Mouse (Mus musculus): ENCODE results near the gene Obsl1.

Gene Obsl1

DNA sequence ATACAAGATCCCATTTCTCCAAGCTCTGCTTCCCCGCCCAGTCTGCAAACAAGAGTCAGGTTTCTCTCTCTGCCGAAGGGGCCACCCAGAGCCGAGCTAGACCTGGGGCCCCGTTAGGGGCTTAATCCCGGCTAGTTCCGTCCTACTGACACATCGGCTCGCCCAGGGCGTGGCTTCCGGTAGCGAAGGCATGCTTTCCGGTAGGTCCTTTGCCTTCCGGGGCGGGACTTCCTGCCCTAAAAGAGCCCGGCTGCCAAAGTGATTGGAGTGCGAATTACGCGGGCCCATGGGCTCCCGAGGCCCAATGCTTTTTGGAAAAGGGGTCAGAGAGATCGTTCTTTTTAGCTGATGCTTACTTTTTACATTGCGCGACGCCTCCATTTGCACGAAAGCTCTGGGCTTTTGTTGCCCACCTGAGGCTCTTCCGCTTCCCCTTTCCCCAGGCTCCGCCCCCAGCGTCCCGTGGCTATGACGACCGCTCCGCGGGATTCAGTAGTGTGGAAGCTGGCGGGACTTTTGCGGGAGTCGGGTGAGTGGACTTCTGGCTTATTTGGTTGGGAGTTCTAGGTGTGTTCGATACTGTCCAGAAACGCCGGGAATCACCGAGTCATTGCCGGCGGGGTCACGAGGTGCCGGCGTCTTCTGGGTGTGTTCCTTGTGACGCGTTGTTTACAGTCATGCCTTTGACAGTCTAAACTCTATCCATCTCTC is 15.2 kb upstream of the Obsl1 start, which contains the start of gene Stk11ip:
TSS of gene Stk11ip (plus strand) at position 209 of the 711 bp plus-strand sequence.
- in situ Hi-C loops (cut with MboI; ENCODE audit: low pct_unique_long_range_greater_than_20kb in 1 of 2, low sequenced_read_pairs in 2 of 2, unreplicated experiment in 1 of 2), result no loop called here

DNA sequence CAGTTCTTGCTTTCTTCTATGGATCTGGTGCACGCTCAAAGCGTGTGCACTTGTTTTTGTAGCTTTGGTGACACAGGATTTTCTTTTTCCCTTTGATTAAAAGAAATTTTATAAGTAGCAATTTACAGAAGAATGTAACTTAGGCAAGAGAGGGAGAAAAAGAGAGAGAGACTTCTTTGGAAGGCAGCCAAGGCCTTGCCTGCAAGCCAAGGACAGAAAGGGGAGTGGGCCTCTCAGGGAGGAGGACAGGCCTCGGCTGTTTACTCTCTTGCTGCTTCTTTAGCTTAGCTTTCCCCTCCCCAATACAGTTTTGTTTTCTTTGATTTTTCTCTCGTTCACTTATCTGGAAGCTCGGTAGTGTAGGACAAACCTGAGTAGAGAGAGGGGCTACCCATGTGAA is 13.3 kb upstream of the Obsl1 start:
- in situ Hi-C loops (cut with MboI; ENCODE audit: low pct_unique_long_range_greater_than_20kb in 1 of 2, low sequenced_read_pairs in 2 of 2, unreplicated experiment in 1 of 2), result no loop called here

DNA sequence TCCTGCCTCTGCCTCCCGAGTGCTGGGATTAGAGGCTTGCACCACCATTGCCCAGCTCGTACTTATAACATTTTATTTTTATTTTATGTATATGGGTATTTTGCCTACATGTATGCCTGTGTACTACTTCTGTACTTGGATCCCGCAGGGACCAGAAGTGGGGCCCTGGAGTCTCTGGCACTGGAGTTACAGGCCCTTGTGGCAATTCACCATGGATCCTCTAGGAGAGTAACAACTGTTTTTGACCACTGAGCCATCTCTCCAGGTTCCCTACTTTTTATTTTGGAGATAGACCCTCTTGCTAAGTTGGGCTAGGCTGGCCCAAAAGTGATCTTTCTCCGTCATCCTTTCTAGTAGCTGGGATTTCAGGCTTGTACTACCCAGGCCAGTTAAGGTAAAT is 12.2 kb upstream of the Obsl1 start:
- in situ Hi-C loops (cut with MboI; ENCODE audit: low pct_unique_long_range_greater_than_20kb in 1 of 2, low sequenced_read_pairs in 2 of 2, unreplicated experiment in 1 of 2), result no loop called here

DNA sequence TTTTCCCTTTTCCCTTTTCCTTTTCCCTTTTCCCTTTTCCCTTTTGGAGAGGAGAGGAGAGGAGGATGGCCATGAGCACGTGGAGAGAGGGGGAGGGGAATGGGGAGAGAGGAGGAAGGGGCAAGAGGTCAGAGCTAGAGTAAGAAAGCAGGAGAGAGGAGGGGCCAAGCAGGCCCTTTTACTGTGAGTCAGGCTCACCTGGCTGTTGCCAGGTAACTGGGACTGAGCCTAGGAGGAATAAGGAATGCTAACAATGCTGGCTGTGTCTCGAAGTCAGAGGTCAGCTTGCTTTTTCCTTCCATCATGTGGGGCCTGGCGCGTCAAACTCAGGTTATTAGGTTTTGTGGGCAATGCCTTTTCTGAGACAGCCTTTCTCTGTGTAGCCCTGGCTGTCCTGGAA is 11.7 kb upstream of the Obsl1 start:
- in situ Hi-C loops (cut with MboI; ENCODE audit: low pct_unique_long_range_greater_than_20kb in 1 of 2, low sequenced_read_pairs in 2 of 2, unreplicated experiment in 1 of 2), result no loop called here

DNA sequence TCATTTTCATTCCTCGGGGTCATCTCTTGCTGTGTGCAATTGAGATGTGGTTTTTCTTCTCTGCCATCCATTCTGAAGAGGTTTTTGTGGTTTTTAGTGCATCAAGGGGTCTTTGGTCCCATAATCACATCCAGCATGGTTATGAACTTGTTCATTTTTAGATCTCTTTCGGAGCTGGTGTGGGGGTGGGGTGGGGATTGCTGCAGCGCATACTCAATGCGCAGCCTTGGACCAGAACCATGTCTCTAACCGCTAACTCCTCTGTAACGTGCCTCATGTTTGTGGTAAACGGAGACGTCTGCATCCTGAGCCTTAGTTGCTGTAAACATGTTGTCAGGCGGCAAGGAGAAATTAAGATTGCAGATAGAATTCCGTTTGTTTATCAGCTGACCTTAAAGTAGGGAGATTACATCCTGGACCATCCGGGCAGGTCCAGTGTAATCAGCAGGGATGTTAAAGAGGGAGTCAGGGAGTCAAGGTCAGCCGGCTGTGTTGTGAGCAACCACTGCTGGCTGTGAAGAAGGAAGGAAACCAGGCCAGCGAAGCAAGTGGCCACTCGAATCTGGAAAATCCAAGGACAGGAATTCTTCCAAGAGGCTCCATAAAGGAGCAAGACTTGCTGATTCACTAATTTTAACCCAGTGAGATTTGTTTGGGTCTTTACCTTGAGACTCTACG is 10.6 kb upstream of the Obsl1 start:
- in situ Hi-C loops (cut with MboI; ENCODE audit: low pct_unique_long_range_greater_than_20kb in 1 of 2, low sequenced_read_pairs in 2 of 2, unreplicated experiment in 1 of 2), result no loop called here

DNA sequence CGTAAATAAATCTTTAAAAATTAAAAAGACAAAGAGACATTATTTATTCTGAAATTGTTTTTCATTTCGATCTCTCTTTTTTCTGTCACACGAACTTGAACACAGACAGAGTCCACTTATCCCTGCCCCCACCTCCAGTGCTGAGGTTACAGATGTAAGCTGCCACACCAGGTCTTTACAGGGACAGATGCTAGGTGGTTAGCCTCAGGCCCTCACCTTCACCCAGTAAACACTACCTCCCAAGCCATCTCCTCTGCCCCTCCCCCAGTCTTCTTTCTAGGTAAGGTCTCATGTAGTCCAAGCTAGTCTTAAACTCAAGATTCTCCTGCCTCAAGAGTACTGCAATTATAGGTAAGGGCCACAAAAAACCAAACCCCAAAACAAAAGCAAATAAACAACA is 6.3 kb upstream of the Obsl1 start:
- in situ Hi-C loops (cut with MboI; ENCODE audit: low pct_unique_long_range_greater_than_20kb in 1 of 2, low sequenced_read_pairs in 2 of 2, unreplicated experiment in 1 of 2), result no loop called here

DNA sequence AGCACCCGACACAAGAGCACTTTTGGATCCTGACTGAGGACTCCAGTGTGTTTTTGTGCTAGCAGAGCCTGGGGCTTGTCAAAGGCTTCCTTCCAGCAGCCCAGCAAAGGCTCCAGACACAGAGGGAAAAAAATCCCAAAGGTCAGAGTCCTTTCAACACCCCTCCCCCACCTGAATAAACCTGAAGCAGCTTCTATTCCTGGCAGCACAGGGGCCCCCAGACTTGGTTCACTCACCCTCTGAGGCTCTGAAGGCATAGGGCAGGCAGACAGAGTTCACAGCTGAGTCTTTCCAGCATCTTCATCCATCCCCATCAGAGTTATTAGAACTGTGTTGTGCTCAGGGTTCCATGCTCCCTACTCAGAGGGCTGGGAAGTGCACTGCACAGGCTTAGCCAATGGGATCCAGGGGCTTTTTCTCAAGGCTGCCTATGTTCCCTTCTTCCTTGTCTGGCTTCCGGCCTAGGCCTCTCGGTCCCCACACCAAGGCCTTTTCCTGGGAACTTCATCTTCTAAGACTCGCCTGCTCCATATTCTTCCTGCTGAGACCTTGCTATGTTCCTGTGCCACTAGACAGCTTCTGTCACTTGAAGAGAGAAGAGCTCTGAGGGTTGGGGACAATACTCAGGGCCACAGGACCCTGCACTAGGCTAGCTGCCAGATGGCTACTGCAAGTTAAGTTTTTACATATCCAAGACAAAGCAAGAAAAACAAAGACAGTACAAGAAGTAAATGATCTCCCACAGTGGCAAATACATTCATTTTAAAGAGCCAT is 5.4 kb upstream of the Obsl1 start:
- in situ Hi-C loops (cut with MboI; ENCODE audit: low pct_unique_long_range_greater_than_20kb in 1 of 2, low sequenced_read_pairs in 2 of 2, unreplicated experiment in 1 of 2), result no loop called here

DNA sequence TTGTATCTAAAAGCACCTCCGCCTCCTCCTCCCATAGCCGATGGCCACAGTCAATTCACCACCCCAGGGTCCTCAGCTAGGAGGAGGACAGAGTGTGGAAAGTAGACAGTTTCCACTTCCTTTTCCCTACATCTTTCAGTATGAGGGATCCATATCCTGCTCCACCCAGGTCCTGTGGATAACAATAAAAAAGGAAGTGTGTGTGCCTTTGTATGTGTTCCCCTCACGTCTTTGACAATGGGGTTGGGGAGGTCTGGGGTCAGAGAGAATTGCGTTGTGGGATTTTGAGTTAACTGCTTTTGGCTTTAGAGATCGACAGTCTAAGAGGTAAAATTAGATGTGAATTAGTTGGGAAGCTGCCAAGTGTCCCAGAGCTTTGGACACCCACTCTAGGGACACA is 3.9 kb upstream of the Obsl1 start:
- in situ Hi-C loops (cut with MboI; ENCODE audit: low pct_unique_long_range_greater_than_20kb in 1 of 2, low sequenced_read_pairs in 2 of 2, unreplicated experiment in 1 of 2), result no loop called here

DNA sequence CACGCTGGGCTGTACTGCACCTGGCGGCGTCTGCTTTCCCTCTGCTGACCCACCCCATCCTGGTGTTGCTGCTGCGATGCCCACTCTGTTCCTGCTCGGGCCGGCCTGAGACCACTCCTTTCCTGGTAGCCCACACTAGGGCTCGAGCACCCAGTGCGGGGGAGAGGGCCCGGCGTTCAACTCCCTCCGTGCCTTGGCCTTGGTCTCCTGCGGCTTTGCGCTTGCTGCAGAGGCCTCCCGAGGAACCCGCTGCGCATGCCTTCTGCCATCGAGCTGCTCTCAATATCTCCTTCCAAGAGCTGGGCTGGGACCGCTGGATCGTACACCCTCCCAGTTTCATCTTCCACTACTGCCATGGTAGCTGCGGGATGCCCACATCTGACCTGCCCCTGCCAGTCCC is 3.3 kb upstream of the Obsl1 start:
- in situ Hi-C loops (cut with MboI; ENCODE audit: low pct_unique_long_range_greater_than_20kb in 1 of 2, low sequenced_read_pairs in 2 of 2, unreplicated experiment in 1 of 2), result no loop called here

DNA sequence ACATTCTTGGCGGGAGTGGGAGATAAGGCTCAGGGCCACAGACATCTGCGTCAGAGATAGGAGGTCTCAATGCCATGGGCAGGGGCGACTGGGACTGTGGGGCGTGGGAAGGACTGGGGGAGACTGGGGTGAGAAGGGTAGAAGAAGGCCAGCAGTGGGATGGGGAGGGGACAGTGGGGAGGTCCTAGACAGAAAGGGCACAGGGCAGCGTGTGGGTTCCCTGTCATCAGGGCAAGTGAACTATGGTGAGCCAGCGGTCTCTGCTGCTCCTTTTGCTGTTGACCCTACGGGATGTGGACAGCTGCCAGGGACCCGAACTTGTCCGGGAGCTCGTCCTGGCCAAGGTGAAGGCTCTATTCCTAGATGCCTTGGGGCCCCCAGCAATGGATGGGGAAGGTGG is 754 bp upstream of the Obsl1 start, which contains the start of gene Inha:
TSS of gene Inha (plus strand) at position 72 of the 400 bp plus-strand sequence.
- in situ Hi-C loops (cut with MboI; ENCODE audit: low pct_unique_long_range_greater_than_20kb in 1 of 2, low sequenced_read_pairs in 2 of 2, unreplicated experiment in 1 of 2), result no loop called here

DNA sequence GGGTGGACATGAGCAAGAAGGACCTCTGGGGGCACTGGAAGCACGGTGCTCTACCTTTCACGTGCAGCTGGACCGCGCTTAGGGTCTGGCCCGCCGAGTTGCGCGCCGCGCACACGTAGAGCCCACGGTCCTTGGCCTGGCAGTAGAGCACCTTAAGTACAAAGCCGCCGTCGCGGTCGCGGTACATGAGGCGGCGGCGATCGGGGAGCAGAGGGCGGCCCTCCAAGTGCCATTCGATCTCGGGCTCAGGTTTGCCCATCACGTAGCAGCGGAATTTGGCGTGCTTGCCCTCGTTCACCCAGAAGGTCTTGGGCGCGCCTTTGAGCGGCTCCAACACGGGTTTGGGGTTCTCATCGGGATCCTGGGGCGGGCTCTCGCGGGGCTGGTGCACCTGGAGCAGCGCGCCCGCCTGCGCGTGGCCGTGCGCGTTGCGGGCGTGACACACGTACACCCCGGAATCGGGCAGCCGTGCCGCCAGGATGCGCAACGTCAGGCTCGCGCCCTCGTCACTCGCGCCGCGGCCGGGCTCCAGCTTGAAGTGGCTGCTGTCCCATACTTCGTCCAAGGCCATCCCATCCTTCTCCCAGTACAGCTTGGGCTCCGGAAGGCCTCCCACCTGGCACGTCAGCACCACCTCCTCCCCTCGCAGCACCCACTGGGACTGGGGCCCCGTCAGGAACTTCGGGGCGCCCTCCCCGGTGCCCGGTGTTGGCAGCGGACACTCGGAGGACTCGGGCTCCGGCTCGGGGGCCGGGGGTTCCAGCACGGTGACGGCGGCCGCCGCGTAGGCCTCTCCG is 895 bp downstream of the Obsl1 start:
- in situ Hi-C loops (cut with MboI; ENCODE audit: low pct_unique_long_range_greater_than_20kb in 1 of 2, low sequenced_read_pairs in 2 of 2, unreplicated experiment in 1 of 2), result no loop called here

DNA sequence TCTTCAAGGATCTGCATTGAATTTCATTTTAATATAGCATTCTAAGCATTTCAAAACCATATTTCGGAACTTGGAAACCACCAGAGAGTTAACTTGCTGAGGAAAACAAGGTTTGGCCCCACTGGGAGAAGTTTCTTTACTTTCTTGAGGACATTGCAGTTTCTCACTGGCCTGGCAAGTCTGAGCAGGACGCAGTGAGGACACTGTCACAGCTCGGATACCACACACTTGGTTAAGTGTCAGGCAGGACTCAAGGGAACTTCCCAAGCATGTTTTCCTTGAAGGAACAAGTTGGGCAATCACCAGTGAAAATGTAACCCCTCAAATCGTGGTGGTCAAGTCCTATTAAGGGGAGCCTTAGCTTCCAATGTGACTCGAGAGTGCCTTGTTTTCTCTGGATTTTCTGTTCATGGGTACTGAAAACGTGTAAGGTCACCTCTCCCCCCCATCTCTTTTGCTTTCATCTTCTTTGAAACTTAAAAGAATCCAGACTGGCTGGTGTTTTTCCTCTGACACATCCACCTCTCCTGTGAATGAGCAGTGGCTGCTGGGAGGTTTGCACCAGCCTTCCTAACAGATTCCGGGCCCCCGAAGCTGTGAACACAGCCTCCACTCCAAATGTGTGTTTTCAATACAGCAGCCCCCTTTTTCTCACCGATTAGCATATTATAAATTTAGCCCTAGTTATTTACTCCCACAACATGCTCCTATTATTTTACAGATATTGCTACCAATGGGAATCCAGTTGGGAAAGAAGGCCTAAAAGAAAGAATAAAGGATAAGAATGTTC is 1.8 kb downstream of the Obsl1 start:
- in situ Hi-C loops (cut with MboI; ENCODE audit: low pct_unique_long_range_greater_than_20kb in 1 of 2, low sequenced_read_pairs in 2 of 2, unreplicated experiment in 1 of 2), result no loop called here

DNA sequence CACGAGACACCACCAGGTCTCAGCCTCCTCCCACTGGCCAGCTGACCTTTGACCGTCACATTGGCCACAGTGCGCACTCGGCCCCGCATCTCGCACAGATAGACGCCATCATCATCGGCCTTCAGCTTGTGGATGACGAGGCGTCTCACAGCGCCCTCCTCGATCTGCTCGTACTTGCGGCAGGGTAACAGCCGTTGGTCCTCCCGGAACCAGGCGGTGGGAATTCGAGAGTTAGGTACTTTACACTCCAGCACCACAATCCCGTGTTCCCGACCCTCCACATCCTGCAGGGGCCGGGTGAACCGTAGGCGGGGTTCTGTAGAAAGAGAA is 2.6 kb downstream of the Obsl1 start:
- in situ Hi-C loops (cut with MboI; ENCODE audit: low pct_unique_long_range_greater_than_20kb in 1 of 2, low sequenced_read_pairs in 2 of 2, unreplicated experiment in 1 of 2), result no loop called here

DNA sequence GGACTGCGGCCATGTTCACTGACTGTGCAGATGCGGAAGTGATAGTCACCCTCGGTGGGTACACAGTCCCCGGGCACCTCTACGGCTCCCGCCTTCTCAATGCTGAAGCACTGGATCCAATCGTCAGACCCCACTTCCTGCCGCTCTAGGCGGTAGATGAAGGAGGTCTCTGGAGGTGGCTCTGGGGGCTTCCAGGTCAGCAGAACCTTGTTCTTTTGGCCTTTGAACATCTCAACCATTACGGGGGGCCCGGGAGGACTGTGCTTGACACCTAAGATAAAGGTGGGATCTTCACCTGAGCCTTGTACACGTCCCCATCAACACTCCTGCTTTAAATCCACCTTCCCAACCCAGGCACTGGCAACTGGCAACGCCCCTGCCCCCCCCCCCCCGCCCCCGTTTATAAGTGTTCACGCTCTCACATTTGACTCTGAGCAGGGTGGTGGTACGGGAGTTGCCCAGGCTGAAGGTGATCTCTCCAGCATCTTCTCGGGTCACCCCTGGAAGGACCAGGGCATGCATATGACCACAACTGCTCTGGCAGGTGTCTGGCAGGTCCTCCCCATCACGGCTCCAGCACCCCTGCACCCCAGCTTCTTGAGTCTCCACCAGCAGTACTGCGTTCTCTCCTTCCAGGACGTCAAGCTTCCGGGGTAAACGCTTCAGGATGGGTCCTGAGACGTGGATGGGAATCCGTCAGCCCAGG is 3.2 kb downstream of the Obsl1 start:
- in situ Hi-C loops (cut with MboI; ENCODE audit: low pct_unique_long_range_greater_than_20kb in 1 of 2, low sequenced_read_pairs in 2 of 2, unreplicated experiment in 1 of 2), result no loop called here

DNA sequence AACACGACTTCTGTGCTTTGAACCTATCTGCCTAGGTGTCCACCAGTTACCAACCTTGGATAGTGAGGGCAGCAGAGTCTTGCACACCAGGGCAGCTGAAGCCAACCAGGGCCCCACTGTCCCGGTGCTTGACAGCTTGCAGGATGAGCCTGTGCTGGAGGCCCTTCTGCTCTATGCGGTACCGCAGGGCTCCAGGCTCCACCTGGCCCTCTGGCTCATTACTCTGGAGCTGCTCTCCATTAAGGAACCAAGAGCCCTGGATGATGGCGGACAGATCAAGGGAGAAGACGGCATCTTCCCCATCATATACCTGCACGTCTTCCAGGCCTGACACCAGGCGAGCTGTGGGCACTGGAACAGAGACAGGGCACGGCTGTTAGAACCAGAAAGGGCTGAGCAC is 4.3 kb downstream of the Obsl1 start:
- in situ Hi-C loops (cut with MboI; ENCODE audit: low pct_unique_long_range_greater_than_20kb in 1 of 2, low sequenced_read_pairs in 2 of 2, unreplicated experiment in 1 of 2), result no loop called here

DNA sequence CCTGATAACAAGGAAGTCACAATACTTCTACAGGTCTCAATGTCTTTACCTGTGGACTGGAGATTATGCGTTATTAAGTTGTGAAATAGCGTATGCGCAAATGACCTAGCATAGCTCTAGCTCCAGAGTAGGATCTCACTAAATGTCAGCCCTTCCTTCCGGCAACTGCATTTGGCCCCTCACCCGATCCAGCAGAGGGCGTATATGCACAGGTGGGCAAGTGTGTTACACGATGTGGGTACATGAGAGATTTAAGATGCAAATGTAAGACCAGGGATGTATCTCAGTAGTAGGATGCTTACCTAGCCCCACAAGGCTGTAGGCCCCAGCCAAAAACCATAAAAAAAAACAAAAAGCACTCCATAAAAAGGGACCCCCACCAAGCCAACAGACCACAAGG is 6.8 kb downstream of the Obsl1 start:
- in situ Hi-C loops (cut with MboI; ENCODE audit: low pct_unique_long_range_greater_than_20kb in 1 of 2, low sequenced_read_pairs in 2 of 2, unreplicated experiment in 1 of 2), result loop anchor here in 1 of 2 experiments (5.0 kb wide), 1 partner anchor 58 kb away; no protein-coding TSS in a partner anchor

DNA sequence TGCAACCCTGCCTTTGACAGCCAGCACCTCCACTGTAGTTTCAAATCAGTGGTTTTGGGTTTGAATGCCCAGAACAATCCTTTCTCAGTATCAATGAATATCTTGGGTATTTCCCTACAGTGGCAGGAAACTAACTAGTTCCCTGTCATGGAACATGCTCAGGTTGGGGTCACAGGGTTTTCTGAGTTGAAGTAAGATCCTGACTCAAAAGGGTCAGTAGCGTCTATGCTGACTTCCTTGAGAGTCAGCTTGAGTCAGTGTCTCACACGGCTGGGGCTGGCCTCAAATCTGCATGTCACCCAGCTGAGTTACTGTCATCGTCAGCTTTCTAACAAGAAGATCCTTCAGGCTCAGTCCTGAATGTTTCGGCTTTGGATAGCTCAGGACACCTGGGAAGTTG is 7.4 kb downstream of the Obsl1 start:
- in situ Hi-C loops (cut with MboI; ENCODE audit: low pct_unique_long_range_greater_than_20kb in 1 of 2, low sequenced_read_pairs in 2 of 2, unreplicated experiment in 1 of 2), result loop anchor here in 1 of 2 experiments (5.0 kb wide), 1 partner anchor 58 kb away; no protein-coding TSS in a partner anchor
